Mouse (Mus musculus): ENCODE measurements around the gene Olfr1154. TPM values are rescaled to one million over a fixed set of nuclear protein-coding genes. Genes with fewer than 3 reads are reported as not detected.

The Olfr1154 gene
- not detected for total RNA-seq (2021)
- long read RNA-seq, experiment 1: 0 reads
- long read RNA-seq, experiment 2: 0 reads

- no peak for DNase-seq (ENCODE audit: low spot score in 2 of 2)
Observed at GRCm38 (mm10) chr2:87905066-87905465, at the start of gene Olfr1154. Gene Olfr1154 (minus strand): TSS chr2:87905166.

- DNase-seq (ENCODE audit: low spot score in 2 of 2): no peak
Observed at GRCm38 (mm10) chr2:87953000-87953399, 48.0 kb upstream of the Olfr1154 start, which contains the start of gene Olfr1156. Gene Olfr1156 (minus strand): TSS chr2:87953100.

GRCm38 (mm10) chr2:87945037-87945436, 40.1 kb upstream of the Olfr1154 start, which contains the start of gene Olfr1155:
Gene Olfr1155 (minus strand): TSS chr2:87945137.
- DNase-seq (ENCODE audit: low spot score in 2 of 2): no peak

GRCm38 (mm10) chr2:87894662-87895061, 10.3 kb downstream of the Olfr1154 start, which contains the start of gene Olfr1153:
Gene Olfr1153 (plus strand): TSS chr2:87894962.
- DNase-seq (ENCODE audit: low spot score in 2 of 2): no peak

DNA sequence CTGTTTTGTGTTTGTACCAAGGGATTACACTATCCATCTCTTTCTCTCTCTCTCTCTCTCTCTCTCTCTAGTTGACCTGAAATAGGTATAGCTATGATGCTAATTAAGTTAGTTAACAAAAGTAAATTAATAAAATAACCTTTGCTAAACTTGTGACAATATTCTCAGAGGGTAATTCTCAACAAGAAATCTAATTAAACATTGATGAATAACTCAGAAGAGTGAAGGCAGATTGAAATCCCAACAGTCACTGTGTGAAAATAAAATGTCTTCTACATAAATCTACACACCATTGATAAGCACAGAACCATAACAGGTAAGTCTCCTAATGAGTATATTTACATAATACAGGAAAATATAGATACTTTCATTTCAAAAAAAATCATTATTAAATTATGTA, 38.8 kb downstream of the Olfr1154 start, which contains the start of gene Olfr1152:
TSS of gene Olfr1152 (plus strand) at position 301 of the 400 bp plus-strand sequence.
- no peak for DNase-seq (ENCODE audit: low spot score in 2 of 2)

DNA sequence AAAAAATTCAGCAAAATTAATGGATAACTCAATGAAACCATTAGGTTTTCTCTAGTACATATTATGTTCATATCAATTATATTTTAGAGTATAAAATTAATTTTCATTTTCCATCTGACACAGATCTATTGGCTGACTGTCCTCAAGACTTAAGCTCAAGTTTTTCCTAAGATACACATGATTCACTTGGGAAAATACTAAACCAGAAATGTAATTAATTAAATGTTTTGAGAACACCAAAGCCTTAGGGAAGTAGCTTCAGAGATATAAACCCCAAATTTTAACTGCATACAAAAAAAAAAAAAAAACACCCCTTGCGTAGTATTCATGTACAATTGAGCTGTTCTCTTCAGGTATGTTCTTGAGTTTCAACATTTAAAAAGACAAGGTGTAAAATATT, 49.4 kb downstream of the Olfr1154 start, which contains the start of gene Olfr1151:
TSS of gene Olfr1151 (plus strand) at position 301 of the 400 bp plus-strand sequence.
- DNase-seq (ENCODE audit: low spot score in 2 of 2): no peak

Other genes with a start within 250 kb of the Olfr1154 start
- gene Olfr1134, start 246.7 kb downstream of the Olfr1154 start, total RNA-seq (2021): not detected
- gene Olfr1135, start 231.5 kb downstream of the Olfr1154 start, total RNA-seq (2021): not detected
- not detected for gene Olfr1136, start 211.2 kb downstream of the Olfr1154 start, total RNA-seq (2021)
- not detected for gene Olfr1137, start 192.0 kb downstream of the Olfr1154 start, total RNA-seq (2021)
- not detected for gene Olfr1138, start 165.2 kb downstream of the Olfr1154 start, total RNA-seq (2021)
- not detected for gene Olfr1140, start 161.4 kb downstream of the Olfr1154 start, total RNA-seq (2021)
- gene Olfr1141, start 151.2 kb downstream of the Olfr1154 start, total RNA-seq (2021): not detected
- gene Olfr152, start 125.7 kb downstream of the Olfr1154 start, total RNA-seq (2021): not detected
- not detected for gene Olfr1143, start 104.6 kb downstream of the Olfr1154 start, total RNA-seq (2021)
- gene Olfr1145, start 95.3 kb downstream of the Olfr1154 start, total RNA-seq (2021): not detected
- not detected for gene Olfr1148, start 74.6 kb downstream of the Olfr1154 start, total RNA-seq (2021)
- not detected for gene Olfr1150-ps1, start 61.2 kb downstream of the Olfr1154 start, total RNA-seq (2021)
- not detected for gene Olfr1151, start 49.3 kb downstream of the Olfr1154 start, total RNA-seq (2021)
- not detected for gene Olfr1152, start 38.7 kb downstream of the Olfr1154 start, total RNA-seq (2021)
- gene Olfr1153, start 10.2 kb downstream of the Olfr1154 start, total RNA-seq (2021): not detected
- gene Olfr1155, start 40.0 kb upstream of the Olfr1154 start, total RNA-seq (2021): not detected
- gene Olfr1156, start 47.9 kb upstream of the Olfr1154 start, total RNA-seq (2021): not detected
- gene Olfr1157, start 63.1 kb upstream of the Olfr1154 start, total RNA-seq (2021): not detected
- not detected for gene Olfr74, start 69.5 kb upstream of the Olfr1154 start, total RNA-seq (2021)
- gene Olfr1158, start 84.9 kb upstream of the Olfr1154 start, total RNA-seq (2021): not detected
- not detected for gene Olfr1160, start 103.1 kb upstream of the Olfr1154 start, total RNA-seq (2021)
- gene Olfr1161, start 117.6 kb upstream of the Olfr1154 start, total RNA-seq (2021): not detected
- not detected for gene Olfr73, start 132.5 kb upstream of the Olfr1154 start, total RNA-seq (2021)
- gene Olfr1162, start 146.0 kb upstream of the Olfr1154 start, total RNA-seq (2021): not detected
- gene Olfr1163, start 166.7 kb upstream of the Olfr1154 start, total RNA-seq (2021): not detected
- gene Olfr1164, start 188.8 kb upstream of the Olfr1154 start, total RNA-seq (2021): not detected
- gene Olfr1166, start 223.1 kb upstream of the Olfr1154 start, total RNA-seq (2021): not detected

Data from adrenal gland, postnatal 4 days (tissue).